Mouse (Mus musculus) kidney, adult 2 months (tissue): ENCODE results near the gene Cpm.

Experiments used
- CTCF ChIP-seq: fragments of 200-500 bp; conservative IDR thresholded peaks from 2 replicates; pipeline ENCODE4 v1.5.1; 2011; ENCODE audit warnings: low read depth, mild to moderate bottlenecking, control low read depth, low read length, moderate library complexity, mixed read lengths; ENCODE audit not compliant: insufficient read depth, insufficient read length
- POLR2A ChIP-seq: fragments of 200-500 bp; IDR thresholded peaks from one replicate; pipeline ENCODE4 v1.6.1; 2011; ENCODE audit warnings: low read depth, low read length, control low read depth

GRCm38 (mm10) chr10:117724136-117724718 is 94.9 kb downstream of the Cpm start:
- TF ChIP-seq CTCF = no peak
- no peak for TF ChIP-seq POLR2A
